Mouse (Mus musculus): ENCODE measurements around the gene Eme1.

The Eme1 gene

GRCm38 (mm10) chr11:94644461-94645219 lies 9.1 kb downstream of the Eme1 start:
- DNase-seq, result no peak

- no peak for DNase-seq
Measured at GRCm38 (mm10) chr11:94634431-94634830, 19.3 kb downstream of the Eme1 start.

GRCm38 (mm10) chr11:94632988-94633387 lies 20.8 kb downstream of the Eme1 start:
- DNase-seq, result no peak

- DNase-seq, result no peak
Measured at GRCm38 (mm10) chr11:94631969-94632368, 21.8 kb downstream of the Eme1 start.

- peak; percentile 60 for DNase-seq
Measured at GRCm38 (mm10) chr11:94630199-94631011, 23.4 kb downstream of the Eme1 start.

DNA sequence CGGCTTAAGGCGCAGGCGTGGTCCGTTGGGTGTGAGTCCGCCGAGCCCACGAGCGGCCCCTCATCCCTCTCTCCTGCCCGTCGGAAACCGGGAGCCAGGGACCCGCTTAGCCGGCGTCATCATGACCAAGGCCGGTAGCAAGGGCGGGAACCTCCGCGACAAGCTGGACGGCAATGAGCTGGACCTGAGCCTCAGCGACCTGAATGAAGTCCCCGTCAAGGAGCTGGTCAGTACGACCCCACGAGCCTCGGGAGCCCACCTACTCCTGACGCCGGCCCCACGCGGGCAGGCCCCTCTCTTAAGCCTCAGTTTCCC lies 23.9 kb downstream of the Eme1 start:
- no peak for DNase-seq

DNA sequence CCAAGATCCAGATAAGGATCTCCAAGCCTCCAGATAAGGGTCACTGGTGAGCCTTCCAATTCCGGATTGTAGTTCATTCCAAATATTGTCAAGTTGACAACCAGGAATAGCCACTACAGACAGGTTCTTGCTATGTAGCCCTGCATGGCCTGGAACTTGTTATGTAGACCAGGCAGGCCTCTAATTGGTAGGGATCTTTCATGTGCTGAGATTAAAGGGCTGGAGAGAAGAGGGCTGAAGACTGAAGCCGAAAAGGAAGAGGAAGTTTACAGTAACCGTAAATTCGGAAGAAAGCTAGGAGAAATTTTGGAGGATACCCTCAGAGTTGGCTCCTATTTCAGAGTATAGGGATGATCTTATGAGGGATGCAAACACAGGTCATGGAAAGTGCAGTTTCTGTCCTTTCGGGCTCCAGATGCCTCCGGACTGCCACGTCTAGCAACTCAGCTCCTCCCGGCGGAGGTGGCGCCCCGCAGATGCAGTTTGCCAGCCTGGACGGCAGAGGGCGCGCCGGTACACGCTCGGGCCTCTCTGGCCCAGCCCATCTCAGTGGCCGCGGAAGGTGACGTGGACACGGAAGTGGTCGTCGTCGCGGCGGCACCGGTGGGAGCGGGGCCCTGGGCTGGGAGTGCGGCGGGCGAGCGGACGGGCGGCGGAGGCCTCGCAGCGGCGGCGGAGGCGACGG lies 24.4 kb downstream of the Eme1 start, which contains the start of gene Lrrc59:
Gene Lrrc59 (plus strand): TSS at position 569 of the 685 bp plus-strand sequence.
- DNase-seq, result peak; percentile 94

GRCm38 (mm10) chr11:94622162-94622561 lies 31.6 kb downstream of the Eme1 start:
- DNase-seq, result no peak

GRCm38 (mm10) chr11:94621458-94621852 lies 32.3 kb downstream of the Eme1 start:
- DNase-seq, result no peak

- DNase-seq, result no peak
Measured at GRCm38 (mm10) chr11:94620766-94621457, 32.9 kb downstream of the Eme1 start.

GRCm38 (mm10) chr11:94617646-94618045 lies 36.1 kb downstream of the Eme1 start:
- DNase-seq, result no peak

- DNase-seq, result peak; percentile 67
Measured at GRCm38 (mm10) chr11:94615494-94615893, 38.3 kb downstream of the Eme1 start.

GRCm38 (mm10) chr11:94614603-94615002 lies 39.2 kb downstream of the Eme1 start:
- no peak for DNase-seq

- DNase-seq, result no peak
Measured at GRCm38 (mm10) chr11:94610744-94611740, 42.7 kb downstream of the Eme1 start.

GRCm38 (mm10) chr11:94602356-94602955 lies 51.3 kb downstream of the Eme1 start:
- no peak for DNase-seq

DNA sequence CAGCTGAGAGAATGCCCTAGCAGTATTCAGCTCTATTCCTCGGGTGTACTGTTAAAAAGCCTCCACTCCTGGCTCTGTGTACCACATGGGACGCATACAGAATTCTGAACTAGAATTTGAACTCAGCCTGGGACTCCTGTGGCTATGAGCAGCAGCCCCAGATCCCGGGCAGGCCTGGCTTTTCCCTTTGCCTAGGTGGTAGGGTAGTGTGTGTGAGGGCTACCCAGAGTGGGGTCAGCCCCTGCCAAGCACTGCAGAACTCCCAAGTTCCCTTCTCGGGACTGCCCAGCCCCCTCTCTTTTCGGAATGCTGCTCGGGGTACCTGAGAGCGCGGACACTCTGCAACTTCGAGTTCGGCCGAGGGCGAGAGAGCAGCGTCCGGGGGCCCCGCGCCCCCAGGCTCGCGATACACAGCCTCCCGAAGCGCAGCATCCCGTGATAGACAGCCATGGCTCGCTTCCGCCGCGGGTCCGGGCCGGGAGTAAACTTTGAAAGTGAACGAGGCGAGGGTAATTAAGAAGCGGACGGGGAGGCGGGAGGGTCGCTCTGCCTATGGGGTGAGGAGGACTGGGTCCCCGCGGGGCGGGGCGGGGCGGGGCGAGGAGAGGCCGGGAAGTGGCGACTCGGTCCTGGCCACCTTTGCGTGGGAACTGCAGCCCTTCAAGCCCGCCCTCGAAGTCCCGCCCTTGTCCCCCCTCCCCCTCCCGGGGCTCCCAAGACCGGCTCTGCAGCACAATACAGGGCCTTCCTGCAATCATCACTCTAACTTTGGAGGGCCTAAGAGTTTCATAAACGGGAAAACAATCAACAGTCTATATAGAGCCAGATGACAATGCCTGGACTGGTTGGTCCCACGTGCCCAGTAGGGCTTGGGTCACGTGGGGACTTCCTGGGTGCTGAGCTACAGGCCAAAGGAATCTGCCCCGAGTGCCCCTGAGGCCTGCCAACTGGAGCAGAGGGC lies 52.2 kb downstream of the Eme1 start, which contains the start of gene Acsf2:
Gene Acsf2 (minus strand): TSS at position 551 of the 961 bp plus-strand sequence.
- DNase-seq, result peak; percentile 87

DNA sequence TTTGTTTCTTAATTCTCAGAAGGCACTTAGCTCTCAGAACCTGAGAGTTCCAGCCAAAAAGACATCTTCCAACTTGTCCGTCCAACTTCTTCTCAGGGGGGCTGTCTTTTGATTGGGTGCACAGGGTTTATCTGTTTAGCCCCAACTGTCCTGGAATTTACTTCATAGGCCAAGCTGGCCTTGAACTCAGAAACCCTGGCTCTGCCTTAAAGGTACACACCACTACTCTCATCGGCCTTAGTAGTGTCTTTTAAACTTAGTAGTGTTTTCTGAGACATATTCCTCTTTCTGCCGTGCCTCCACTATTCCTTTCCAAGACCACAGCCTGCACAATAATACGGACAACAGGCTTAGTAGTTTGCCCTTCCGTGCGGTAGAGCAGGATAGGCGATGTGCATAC lies 53.3 kb downstream of the Eme1 start:
- DNase-seq, result no peak

- no peak for DNase-seq
Measured at GRCm38 (mm10) chr11:94598437-94599120, 55.2 kb downstream of the Eme1 start.

DNA sequence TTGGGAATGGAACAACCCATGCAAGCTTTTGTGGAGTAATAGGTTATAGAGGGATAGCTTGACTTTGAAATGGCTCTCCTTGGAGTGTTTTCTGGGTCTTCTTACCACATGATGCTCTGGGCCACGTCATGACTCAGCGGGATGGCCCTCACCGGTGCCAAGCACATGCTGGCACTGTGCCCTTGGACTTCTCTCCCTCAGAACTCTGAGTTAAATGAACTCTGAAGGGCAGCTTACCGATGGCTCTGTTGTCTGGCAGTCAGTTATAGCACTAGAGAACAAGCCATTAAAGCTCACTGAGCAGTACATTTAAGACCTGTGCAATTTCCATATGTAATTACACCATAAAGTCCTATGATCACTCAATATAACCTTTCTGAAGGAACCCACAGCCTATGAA lies 56.4 kb downstream of the Eme1 start:
- DNase-seq, result no peak
